Mouse (Mus musculus) liver, postnatal 0 days (tissue): Measurements from ENCODE around the gene Glis2.

ENCODE experiments used
- CTCF ChIP-seq: sonication (generic); IDR thresholded peaks from 2 replicates; pipeline ENCODE4 v1.5.1; 2016; ENCODE audit warnings: antibody characterized with exemption, low read depth
- EP300 ChIP-seq: IDR thresholded peaks from 2 replicates; pipeline ENCODE4 v1.6.1; 2016; ENCODE audit warnings: antibody characterized with exemption, low read depth, mild to moderate bottlenecking

- TF ChIP-seq CTCF (no peak), EP300 (no peak)
These were observed 37.4 kb upstream of the Glis2 start for GRCm38 (mm10) chr16:4557085-4557484.
